Mouse (Mus musculus) forebrain, embryonic 12.5 days (tissue): ENCODE data around the gene Gfpt1. TPM values are rescaled to one million over a fixed set of nuclear protein-coding genes. Genes with fewer than 3 reads are reported as not detected.
A peak's percentile ranks its signal among the peaks of the same experiment; 100 is the strongest.
"Not testable (repeated sequence)": the region's sequence is repeated elsewhere in the genome, so short reads cannot be mapped to it uniquely, and the experiment has no call there.

ENCODE experiments used
- ATAC-seq: fragments of 200-750 bp; cut with Nextera tagmentation; 2 replicates; pipeline ENCODE4 v1.8.0; 2017; ENCODE audit warnings: moderate TSS enrichment; ENCODE audit not compliant: low FRiP score
- H3K27ac ChIP-seq: fragments of 300-500 bp; sonication (generic); 2 replicates; pipeline ENCODE4 v1.5.1; 2016; ENCODE audit warnings: mild to moderate bottlenecking
- H3K27me3 ChIP-seq: fragments of 300-500 bp; sonication (generic); 2 replicates; pipeline ENCODE4 v1.6.1; 2016; ENCODE audit warnings: mild to moderate bottlenecking
- H3K36me3 ChIP-seq: fragments of 300-500 bp; sonication (generic); replicated peaks from 2 replicates; pipeline ENCODE4 v1.6.1; 2016; ENCODE audit warnings: mild to moderate bottlenecking
- H3K4me1 ChIP-seq: fragments of 300-500 bp; sonication (generic); 2 replicates; pipeline ENCODE4 v1.6.1; 2016
- H3K4me2 ChIP-seq: fragments of 300-500 bp; sonication (generic); 2 replicates; pipeline ENCODE4 v1.6.1; 2016; ENCODE audit warnings: mild to moderate bottlenecking, moderate library complexity
- H3K4me3 ChIP-seq: fragments of 300-500 bp; sonication (generic); replicated peaks from 2 replicates; pipeline ENCODE4 v1.5.1; 2016; ENCODE audit warnings: mild to moderate bottlenecking
- H3K9ac ChIP-seq: fragments of 300-500 bp; sonication (generic); 2 replicates; pipeline ENCODE4 v1.6.1; 2016; ENCODE audit warnings: mild to moderate bottlenecking
- H3K9me3 ChIP-seq: fragments of 300-500 bp; sonication (generic); 2 replicates; pipeline ENCODE4 v1.6.1; 2016
- WGBS: fragments of 180-500 bp; shearing (Covaris S2); methylation state at CpG from one replicate; pipeline ENCODE4 v1.1.7; 2016; 5-methylcytosine and 5-hydroxymethylcytosine counted together
- polyA plus RNA-seq: library from polyadenylated mRNA; unstranded; fragments of >200 nt; fragmentation: Nextera tagmentation; extraction: Ambion mirVana; gene quantifications from 2 replicates; pipeline ENCODE4 v1.2.1, GENCODE M21; 2016

The Gfpt1 gene
- polyA plus RNA-seq, 1 experiment from 2014 or later, result 18.7 TPM

- H3K27ac ChIP-seq, result no peak overlapping the region
- H3K27me3 ChIP-seq, result no peaks in the 10 kb centered on the region
- ATAC-seq, result no peak
- H3K4me2 ChIP-seq, result no peak overlapping the region
- H3K9ac ChIP-seq, result no peak overlapping the region
- H3K36me3 ChIP-seq, result peaks cover 59% of the 10 kb centered on the region
- H3K4me3 ChIP-seq, result no peak overlapping the region
- WGBS, result 92% methylated on average over 5 of the region's 5 CpGs
- no peaks in the 10 kb centered on the region for H3K9me3 ChIP-seq
- H3K4me1 ChIP-seq, result no peaks in the 10 kb centered on the region
Observed at GRCm38 (mm10) chr6:87088356-87088755, 45.7 kb downstream of the Gfpt1 start.

GRCm38 (mm10) chr6:87090877-87091276 is 48.2 kb downstream of the Gfpt1 start:
- no peaks in the 10 kb centered on the region for H3K4me1 ChIP-seq
- peaks cover 36% of the 10 kb centered on the region for H3K36me3 ChIP-seq
- WGBS, result 89% methylated on average over 3 of the region's 3 CpGs
- no peak overlapping the region for H3K4me2 ChIP-seq
- no peaks in the 10 kb centered on the region for H3K9me3 ChIP-seq
- H3K4me3 ChIP-seq, result no peak overlapping the region
- no peaks in the 10 kb centered on the region for H3K27me3 ChIP-seq
- H3K9ac ChIP-seq, result no peak overlapping the region
- H3K27ac ChIP-seq, result no peak overlapping the region
- ATAC-seq, result no peak

- Histone ChIP-seq H3K9ac (no peak overlapping the region), H3K27me3 (no peaks in the 10 kb centered on the region), H3K4me2 (no peak overlapping the region), H3K36me3 (peaks cover 25% of the 10 kb centered on the region), H3K27ac (no peak overlapping the region), H3K4me3 (no peak overlapping the region), H3K9me3 (no peaks in the 10 kb centered on the region), H3K4me1 (no peaks in the 10 kb centered on the region)
- 79% methylated on average over 5 of the region's 5 CpGs for WGBS
- no peak for ATAC-seq
Observed at GRCm38 (mm10) chr6:87092476-87092875, 49.8 kb downstream of the Gfpt1 start.

- not testable (repeated sequence) for H3K9me3 ChIP-seq, H3K4me2 ChIP-seq, H3K27ac ChIP-seq, H3K9ac ChIP-seq, H3K27me3 ChIP-seq, H3K4me3 ChIP-seq, ATAC-seq, H3K4me1 ChIP-seq
- 91% methylated on average over 8 of the region's 8 CpGs for WGBS
- H3K36me3 ChIP-seq, result peaks cover 17% of the 10 kb centered on the region
Observed at GRCm38 (mm10) chr6:87093631-87094030, 51.0 kb downstream of the Gfpt1 start.

- Histone ChIP-seq H3K9me3 (no peaks in the 10 kb centered on the region), H3K4me2 (no peak overlapping the region), H3K9ac (no peak overlapping the region), H3K4me1 (peaks cover 12% of the 10 kb centered on the region), H3K4me3 (no peak overlapping the region), H3K27ac (no peak overlapping the region), H3K36me3 (no peaks in the 10 kb centered on the region), H3K27me3 (no peaks in the 10 kb centered on the region)
- WGBS, result 22% methylated on average over 3 of the region's 3 CpGs
- ATAC-seq, result no peak
Observed at GRCm38 (mm10) chr6:87099261-87099660, 56.6 kb downstream of the Gfpt1 start.

GRCm38 (mm10) chr6:87099671-87100296 is 57.1 kb downstream of the Gfpt1 start:
- Histone ChIP-seq H3K36me3 (no peaks in the 10 kb centered on the region), H3K4me2 (no peak overlapping the region), H3K9me3 (no peaks in the 10 kb centered on the region), H3K27ac (no peak overlapping the region), H3K9ac (no peak overlapping the region), H3K4me3 (no peak overlapping the region), H3K4me1 (peaks cover 12% of the 10 kb centered on the region), H3K27me3 (no peaks in the 10 kb centered on the region)
- ATAC-seq, result no peak
- WGBS, result 58% methylated on average over 7 of the region's 7 CpGs

- H3K9me3 ChIP-seq, result no peaks in the 10 kb centered on the region
- ATAC-seq, result no peak
- no peak overlapping the region for H3K9ac ChIP-seq
- WGBS, result 89% methylated on average over 9 of the region's 9 CpGs
- peaks cover 12% of the 10 kb centered on the region for H3K4me1 ChIP-seq
- no peaks in the 10 kb centered on the region for H3K36me3 ChIP-seq
- no peaks in the 10 kb centered on the region for H3K27me3 ChIP-seq
- H3K4me3 ChIP-seq, result no peak overlapping the region
- no peak overlapping the region for H3K27ac ChIP-seq
- H3K4me2 ChIP-seq, result no peak overlapping the region
Observed at GRCm38 (mm10) chr6:87100297-87101020, 57.8 kb downstream of the Gfpt1 start.

GRCm38 (mm10) chr6:87101281-87101954 is 58.8 kb downstream of the Gfpt1 start:
- Histone ChIP-seq H3K27ac (no peak overlapping the region), H3K36me3 (no peaks in the 10 kb centered on the region), H3K4me2 (peak overlapping the region; percentile 52), H3K4me3 (peak overlapping the region; percentile 18; the same call in 1 of the 2 replicates), H3K4me1 (peaks cover 12% of the 10 kb centered on the region), H3K9ac (no peak overlapping the region), H3K27me3 (no peaks in the 10 kb centered on the region), H3K9me3 (no peaks in the 10 kb centered on the region)
- 6% methylated on average over 12 of the region's 12 CpGs for WGBS
- ATAC-seq, result peak; percentile 73; the same call in 1 of the 2 replicates

GRCm38 (mm10) chr6:87101955-87102353 is 59.3 kb downstream of the Gfpt1 start:
- Histone ChIP-seq H3K4me3 (no peak overlapping the region), H3K27me3 (no peaks in the 10 kb centered on the region), H3K36me3 (no peaks in the 10 kb centered on the region), H3K4me1 (peaks cover 12% of the 10 kb centered on the region), H3K27ac (no peak overlapping the region), H3K9ac (no peak overlapping the region), H3K4me2 (no peak overlapping the region), H3K9me3 (no peaks in the 10 kb centered on the region)
- ATAC-seq, result no peak
- WGBS, result 39% methylated on average over 4 of the region's 4 CpGs

GRCm38 (mm10) chr6:87102421-87102911 is 59.8 kb downstream of the Gfpt1 start:
- Histone ChIP-seq H3K4me3 (no peak overlapping the region), H3K9me3 (no peaks in the 10 kb centered on the region), H3K4me2 (no peak overlapping the region), H3K27ac (no peak overlapping the region), H3K27me3 (no peaks in the 10 kb centered on the region), H3K4me1 (peaks cover 12% of the 10 kb centered on the region), H3K9ac (no peak overlapping the region), H3K36me3 (no peaks in the 10 kb centered on the region)
- ATAC-seq, result no peak
- WGBS, result 39% methylated on average over 7 of the region's 7 CpGs

GRCm38 (mm10) chr6:87103314-87103713 is 60.7 kb downstream of the Gfpt1 start:
- 88% methylated on average over 1 of the region's 1 CpGs for WGBS
- Histone ChIP-seq H3K4me3 (no peak overlapping the region), H3K9ac (no peak overlapping the region), H3K9me3 (no peaks in the 10 kb centered on the region), H3K27me3 (no peaks in the 10 kb centered on the region), H3K36me3 (no peaks in the 10 kb centered on the region), H3K4me1 (peaks cover 12% of the 10 kb centered on the region), H3K4me2 (no peak overlapping the region), H3K27ac (no peak overlapping the region)
- ATAC-seq, result no peak

- no peak for ATAC-seq
- 88% methylated on average over 11 of the region's 11 CpGs for WGBS
- no peaks in the 10 kb centered on the region for H3K36me3 ChIP-seq
- H3K9me3 ChIP-seq, result no peaks in the 10 kb centered on the region
- H3K4me3 ChIP-seq, result no peak within 1 kb of the TSS
- peaks cover 8% of the 10 kb centered on the region for H3K4me1 ChIP-seq
- H3K27ac ChIP-seq, result no peak within 1 kb of the TSS
- H3K9ac ChIP-seq, result no peak within 1 kb of the TSS
- no peak within 1 kb of the TSS for H3K4me2 ChIP-seq
- no peaks in the 10 kb centered on the region for H3K27me3 ChIP-seq
Observed at GRCm38 (mm10) chr6:87104123-87104796, 61.6 kb downstream of the Gfpt1 start, which contains the start of gene D6Ertd527e. D6Ertd527e (plus strand) TSS chr6:87104746.
